Mouse (Mus musculus): ENCODE measurements around the gene Atg3.

Atg3 gene

GRCm38 (mm10) chr16:45158522-45159388 lies at the start of gene Atg3, which contains the start of gene Slc35a5:
Atg3 (plus strand) TSS chr16:45158785.
Slc35a5 (minus strand) TSS chr16:45158706.
- DNase-seq (ENCODE audit: low spot score in 2 of 2): peak; percentile 97 to 98

- DNase-seq (ENCODE audit: low spot score in 2 of 2): no peak
Measured at GRCm38 (mm10) chr16:45110498-45110897, 48.1 kb upstream of the Atg3 start.

GRCm38 (mm10) chr16:45117200-45117599 lies 41.4 kb upstream of the Atg3 start:
- DNase-seq (ENCODE audit: low spot score in 2 of 2): no peak

- no peak for DNase-seq (ENCODE audit: low spot score in 2 of 2)
Measured at GRCm38 (mm10) chr16:45118760-45119159, 39.8 kb upstream of the Atg3 start.

- DNase-seq (ENCODE audit: low spot score in 2 of 2): no peak
Measured at GRCm38 (mm10) chr16:45120844-45121425, 37.6 kb upstream of the Atg3 start.

GRCm38 (mm10) chr16:45122571-45122970 lies 36.0 kb upstream of the Atg3 start:
- DNase-seq (ENCODE audit: low spot score in 2 of 2): no peak

- no peak for DNase-seq (ENCODE audit: low spot score in 2 of 2)
Measured at GRCm38 (mm10) chr16:45124230-45125203, 34.1 kb upstream of the Atg3 start.

- DNase-seq (ENCODE audit: low spot score in 2 of 2): no peak
Measured at GRCm38 (mm10) chr16:45127936-45128710, 30.5 kb upstream of the Atg3 start.

GRCm38 (mm10) chr16:45141711-45142110 lies 16.9 kb upstream of the Atg3 start:
- no peak for DNase-seq (ENCODE audit: low spot score in 2 of 2)

GRCm38 (mm10) chr16:45142565-45142964 lies 16.0 kb upstream of the Atg3 start:
- DNase-seq (ENCODE audit: low spot score in 2 of 2): no peak

GRCm38 (mm10) chr16:45145119-45145518 lies 13.5 kb upstream of the Atg3 start:
- no peak for DNase-seq (ENCODE audit: low spot score in 2 of 2)

GRCm38 (mm10) chr16:45148488-45149082 lies 10.0 kb upstream of the Atg3 start:
- DNase-seq (ENCODE audit: low spot score in 2 of 2): no peak

- DNase-seq (ENCODE audit: low spot score in 2 of 2): no peak
Measured at GRCm38 (mm10) chr16:45154741-45155250, 3.8 kb upstream of the Atg3 start.

GRCm38 (mm10) chr16:45158136-45158521 lies 456 bp upstream of the Atg3 start:
- peak; percentile 56 to 73 for DNase-seq (ENCODE audit: low spot score in 2 of 2)

GRCm38 (mm10) chr16:45159389-45159716 lies 768 bp downstream of the Atg3 start:
- DNase-seq (ENCODE audit: low spot score in 2 of 2): no peak

- DNase-seq (ENCODE audit: low spot score in 2 of 2): no peak
Measured at GRCm38 (mm10) chr16:45178552-45178951, 20.0 kb downstream of the Atg3 start.

GRCm38 (mm10) chr16:45181824-45182223 lies 23.2 kb downstream of the Atg3 start:
- DNase-seq (ENCODE audit: low spot score in 2 of 2): no peak

GRCm38 (mm10) chr16:45192613-45193012 lies 34.0 kb downstream of the Atg3 start:
- DNase-seq (ENCODE audit: low spot score in 2 of 2): peak; percentile 57 to 76

GRCm38 (mm10) chr16:45196816-45197215 lies 38.2 kb downstream of the Atg3 start:
- peak; percentile 38 to 81 for DNase-seq (ENCODE audit: low spot score in 2 of 2)

- DNase-seq (ENCODE audit: low spot score in 2 of 2): no peak
Measured at GRCm38 (mm10) chr16:45201395-45201794, 42.8 kb downstream of the Atg3 start.

- DNase-seq (ENCODE audit: low spot score in 2 of 2): no peak
Measured at GRCm38 (mm10) chr16:45204438-45204837, 45.9 kb downstream of the Atg3 start.
